Mouse (Mus musculus): ENCODE measurements around the gene Pik3c2g. TPM values are rescaled to one million over a fixed set of nuclear protein-coding genes. Genes with fewer than 3 reads are reported as not detected.

Pik3c2g gene
- polyA plus RNA-seq (2014; fragmentation: Nextera tagmentation; extraction: Ambion mirVana), result 1.0 and 1.2 TPM in 2 replicates

- 17% methylated on average over 15 of the region's 15 CpGs for WGBS (ENCODE audit: insufficient replicate concordance)
- Histone ChIP-seq H3K27me3 (ENCODE audit: control insufficient read depth, insufficient read depth, low read length) (no peaks in the 10 kb centered on the region), H3K9me3 (replicated peaks; ENCODE audit: control insufficient read depth, low read length) (no peaks in the 10 kb centered on the region), H3K4me1 (ENCODE audit: control insufficient read depth, insufficient read depth, low read length) (no peaks in the 10 kb centered on the region), H3K9ac (ENCODE audit: low read depth, low read length) (no peak within 1 kb of the TSS), H3K27ac (ENCODE audit: low read depth, low read length) (peak within 1 kb of the TSS; percentile 6; the same call in 1 of the 2 replicates), H3K4me2 (peak within 1 kb of the TSS; percentile 66), H3K36me3 (ENCODE audit: control insufficient read depth, insufficient read depth, low read length) (no peaks in the 10 kb centered on the region), H3K4me3 (ENCODE audit: low read depth, low read length) (peak within 1 kb of the TSS; percentile 36)
- no peak for ATAC-seq (replicated peaks; ENCODE audit: insufficient number of reproducible peaks, low FRiP score, low TSS enrichment)
These were observed at the start of gene Pik3c2g for GRCm38 (mm10) chr6:139586892-139587291. TSS of gene Pik3c2g (plus strand) at chr6:139587221.

DNA sequence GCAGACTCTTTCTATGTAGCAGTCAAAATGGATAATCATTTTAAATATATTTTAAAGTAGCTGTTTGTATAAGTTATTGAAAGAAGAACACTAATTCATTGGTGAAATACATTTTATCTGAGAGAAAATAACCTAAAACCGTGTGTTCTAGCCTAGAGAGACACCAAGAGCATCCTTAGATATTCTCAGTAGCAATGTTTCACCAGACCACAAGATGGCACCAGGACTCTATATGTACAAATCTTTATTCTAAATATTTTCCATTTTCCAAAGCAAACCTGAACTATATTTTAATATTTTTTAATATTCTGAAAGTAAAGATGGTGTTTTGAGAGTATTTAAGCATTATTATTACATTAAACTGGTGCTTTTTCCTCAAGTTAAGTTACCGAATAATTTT lies 48.6 kb upstream of the Pik3c2g start:
- no peaks in the 10 kb centered on the region for H3K36me3 ChIP-seq (ENCODE audit: control insufficient read depth, insufficient read depth, low read length)
- no peak overlapping the region for H3K4me2 ChIP-seq
- H3K27ac ChIP-seq (ENCODE audit: low read depth, low read length), result no peak overlapping the region
- H3K27me3 ChIP-seq (ENCODE audit: control insufficient read depth, insufficient read depth, low read length), result no peaks in the 10 kb centered on the region
- 0 out of 2 replicates have a peak, but pooled peaks cover 2% of the 10 kb centered on the region for H3K9me3 ChIP-seq (replicated peaks; ENCODE audit: control insufficient read depth, low read length)
- H3K4me1 ChIP-seq (ENCODE audit: control insufficient read depth, insufficient read depth, low read length), result no peaks in the 10 kb centered on the region
- WGBS (ENCODE audit: insufficient replicate concordance), result 55% methylated on average over 2 of the region's 2 CpGs
- no peak overlapping the region for H3K4me3 ChIP-seq (ENCODE audit: low read depth, low read length)
- ATAC-seq (replicated peaks; ENCODE audit: insufficient number of reproducible peaks, low FRiP score, low TSS enrichment), result no peak
- no peak overlapping the region for H3K9ac ChIP-seq (ENCODE audit: low read depth, low read length)

DNA sequence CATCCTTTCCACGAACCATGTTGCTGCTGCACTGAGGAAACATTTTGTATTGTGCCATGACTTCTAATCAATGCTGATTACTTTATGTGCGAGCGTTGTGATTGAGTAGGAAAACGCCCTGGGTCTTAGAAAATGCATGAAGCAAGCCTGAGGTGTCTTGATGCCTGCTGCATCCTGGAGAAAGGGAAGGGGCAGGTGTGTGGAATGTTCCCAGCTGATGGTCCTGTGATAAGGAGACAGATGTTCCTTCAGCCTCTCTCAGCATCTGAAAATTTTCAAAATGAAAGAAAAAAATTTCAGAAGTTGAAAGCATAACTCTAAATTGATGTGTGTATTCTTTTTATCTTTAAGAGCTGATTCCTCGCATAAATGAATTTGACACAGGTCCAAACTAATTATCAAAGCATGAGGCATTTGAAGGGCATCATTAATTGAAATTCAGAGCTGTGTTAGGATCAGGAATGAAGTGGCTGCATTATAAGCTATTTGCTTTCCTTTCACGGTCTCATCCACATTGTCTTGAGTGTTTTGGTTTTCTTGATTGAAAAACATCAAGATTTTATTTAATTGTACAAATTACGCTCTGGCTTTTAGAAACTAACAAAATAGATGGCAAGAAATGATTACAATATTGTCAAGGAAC lies 31.4 kb upstream of the Pik3c2g start:
- Histone ChIP-seq H3K4me2 (no peak overlapping the region), H3K27me3 (ENCODE audit: control insufficient read depth, insufficient read depth, low read length) (no peaks in the 10 kb centered on the region), H3K9me3 (replicated peaks; ENCODE audit: control insufficient read depth, low read length) (no peaks in the 10 kb centered on the region), H3K27ac (ENCODE audit: low read depth, low read length) (no peak overlapping the region), H3K4me1 (ENCODE audit: control insufficient read depth, insufficient read depth, low read length) (no peaks in the 10 kb centered on the region), H3K4me3 (ENCODE audit: low read depth, low read length) (no peak overlapping the region), H3K9ac (ENCODE audit: low read depth, low read length) (no peak overlapping the region), H3K36me3 (ENCODE audit: control insufficient read depth, insufficient read depth, low read length) (no peaks in the 10 kb centered on the region)
- no peak for ATAC-seq (replicated peaks; ENCODE audit: insufficient number of reproducible peaks, low FRiP score, low TSS enrichment)
- WGBS (ENCODE audit: insufficient replicate concordance), result 77% methylated on average over 7 of the region's 7 CpGs

- ATAC-seq (replicated peaks; ENCODE audit: insufficient number of reproducible peaks, low FRiP score, low TSS enrichment), result no peak
- 72% methylated on average over 7 of the region's 7 CpGs for WGBS (ENCODE audit: insufficient replicate concordance)
- H3K4me2 ChIP-seq, result no peak overlapping the region
These were observed 17.8 kb upstream of the Pik3c2g start for GRCm38 (mm10) chr6:139569211-139569610.

DNA sequence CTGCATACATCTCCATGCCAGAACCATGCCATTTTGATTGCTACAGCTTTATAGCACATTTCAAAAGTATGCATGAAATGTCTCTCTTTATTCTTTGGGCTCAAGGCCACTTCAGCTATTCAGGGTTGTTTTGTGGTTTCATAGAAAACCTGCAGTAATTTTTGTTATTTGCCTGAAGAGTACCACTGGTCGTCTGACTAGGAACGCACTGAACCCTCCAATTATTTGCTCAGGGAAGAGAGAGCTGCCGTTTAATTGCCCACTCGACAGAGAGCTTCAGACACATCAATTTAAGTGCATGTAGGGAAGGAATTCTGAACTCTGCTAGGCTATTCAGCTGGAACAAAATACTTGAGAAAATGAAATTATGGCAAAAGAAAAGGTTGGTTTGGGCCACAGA lies 11.2 kb upstream of the Pik3c2g start:
- no peak overlapping the region for H3K4me3 ChIP-seq (ENCODE audit: low read depth, low read length)
- no peak overlapping the region for H3K27ac ChIP-seq (ENCODE audit: low read depth, low read length)
- 70% methylated on average over 4 of the region's 4 CpGs for WGBS (ENCODE audit: insufficient replicate concordance)
- ATAC-seq (replicated peaks; ENCODE audit: insufficient number of reproducible peaks, low FRiP score, low TSS enrichment), result no peak
- no peaks in the 10 kb centered on the region for H3K9me3 ChIP-seq (replicated peaks; ENCODE audit: control insufficient read depth, low read length)
- no peak overlapping the region for H3K9ac ChIP-seq (ENCODE audit: low read depth, low read length)
- no peaks in the 10 kb centered on the region for H3K4me1 ChIP-seq (ENCODE audit: control insufficient read depth, insufficient read depth, low read length)
- no peaks in the 10 kb centered on the region for H3K27me3 ChIP-seq (ENCODE audit: control insufficient read depth, insufficient read depth, low read length)
- no peaks in the 10 kb centered on the region for H3K36me3 ChIP-seq (ENCODE audit: control insufficient read depth, insufficient read depth, low read length)
- H3K4me2 ChIP-seq, result no peak overlapping the region

More at GRCm38 (mm10) chr6:139569211-139569610, 17.8 kb upstream of the Pik3c2g start:
- H3K36me3 ChIP-seq (ENCODE audit: control insufficient read depth, insufficient read depth, low read length), result no peaks in the 10 kb centered on the region
- H3K27me3 ChIP-seq (ENCODE audit: control insufficient read depth, insufficient read depth, low read length), result no peaks in the 10 kb centered on the region
- H3K9ac ChIP-seq (ENCODE audit: low read depth, low read length), result no peak overlapping the region
- H3K4me3 ChIP-seq (ENCODE audit: low read depth, low read length), result no peak overlapping the region
- no peak overlapping the region for H3K27ac ChIP-seq (ENCODE audit: low read depth, low read length)
- H3K9me3 ChIP-seq (replicated peaks; ENCODE audit: control insufficient read depth, low read length), result no peaks in the 10 kb centered on the region
- H3K4me1 ChIP-seq (ENCODE audit: control insufficient read depth, insufficient read depth, low read length), result no peaks in the 10 kb centered on the region

DNA sequence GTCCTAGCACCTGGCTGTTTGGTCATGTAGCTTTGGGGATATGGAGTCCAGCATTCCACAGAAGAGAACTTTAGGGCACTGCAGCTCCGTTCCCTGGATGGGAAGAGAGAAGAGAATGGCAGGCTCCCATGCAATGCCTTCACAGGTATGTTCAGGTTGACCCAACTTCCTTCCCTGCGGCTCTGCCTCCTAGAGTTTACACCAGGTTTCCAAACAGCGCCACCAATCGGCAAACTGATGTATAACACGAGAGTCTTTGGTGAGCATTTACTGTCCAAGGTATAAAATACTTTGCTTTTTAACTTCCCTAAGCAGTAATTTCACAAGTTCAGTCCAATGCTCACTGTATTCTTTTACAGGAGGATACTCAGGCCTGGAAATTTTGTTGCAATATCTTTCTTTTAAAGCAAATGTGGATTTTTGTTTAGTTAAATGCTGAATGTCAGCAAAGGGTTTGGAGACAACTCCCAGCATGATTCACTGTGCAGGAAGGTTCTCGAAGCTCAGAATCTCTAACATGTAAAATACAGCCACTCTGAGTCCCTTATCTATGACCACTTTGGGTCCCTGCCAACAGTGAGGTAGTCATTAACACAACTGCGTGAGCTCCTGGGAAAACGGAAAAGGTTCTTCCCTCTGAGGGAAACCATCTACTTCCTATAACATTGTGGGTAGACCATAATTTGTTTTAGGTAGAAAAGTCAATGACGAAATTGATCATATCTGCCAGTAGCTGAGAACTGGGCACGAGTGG lies 10.6 kb upstream of the Pik3c2g start:
- no peak overlapping the region; the same call in 1 of the 2 replicates for H3K4me2 ChIP-seq
- WGBS (ENCODE audit: insufficient replicate concordance), result 50% methylated on average over 10 of the region's 10 CpGs
- ATAC-seq (replicated peaks; ENCODE audit: insufficient number of reproducible peaks, low FRiP score, low TSS enrichment), result 0 out of 2 replicates have a peak, but pooled peaks have one; percentile 46

GRCm38 (mm10) chr6:139577026-139577861 lies 9.8 kb upstream of the Pik3c2g start:
- Histone ChIP-seq H3K4me2 (peak overlapping the region; percentile 45), H3K27ac (ENCODE audit: low read depth, low read length) (no peak overlapping the region), H3K9ac (ENCODE audit: low read depth, low read length) (no peak overlapping the region), H3K9me3 (replicated peaks; ENCODE audit: control insufficient read depth, low read length) (no peaks in the 10 kb centered on the region), H3K27me3 (ENCODE audit: control insufficient read depth, insufficient read depth, low read length) (no peaks in the 10 kb centered on the region), H3K4me3 (ENCODE audit: low read depth, low read length) (no peak overlapping the region), H3K4me1 (ENCODE audit: control insufficient read depth, insufficient read depth, low read length) (no peaks in the 10 kb centered on the region), H3K36me3 (ENCODE audit: control insufficient read depth, insufficient read depth, low read length) (no peaks in the 10 kb centered on the region)
- ATAC-seq (replicated peaks; ENCODE audit: insufficient number of reproducible peaks, low FRiP score, low TSS enrichment), result no peak
- WGBS (ENCODE audit: insufficient replicate concordance), result 55% methylated on average over 18 of the region's 18 CpGs

More for the DNA sequence above, 10.6 kb upstream of the Pik3c2g start:
- H3K9ac ChIP-seq (ENCODE audit: low read depth, low read length), result no peak overlapping the region
- H3K27ac ChIP-seq (ENCODE audit: low read depth, low read length), result no peak overlapping the region
- no peaks in the 10 kb centered on the region for H3K4me1 ChIP-seq (ENCODE audit: control insufficient read depth, insufficient read depth, low read length)
- H3K4me3 ChIP-seq (ENCODE audit: low read depth, low read length), result no peak overlapping the region
- H3K36me3 ChIP-seq (ENCODE audit: control insufficient read depth, insufficient read depth, low read length), result no peaks in the 10 kb centered on the region
- no peaks in the 10 kb centered on the region for H3K27me3 ChIP-seq (ENCODE audit: control insufficient read depth, insufficient read depth, low read length)
- H3K9me3 ChIP-seq (replicated peaks; ENCODE audit: control insufficient read depth, low read length), result no peaks in the 10 kb centered on the region

- no peak for ATAC-seq (replicated peaks; ENCODE audit: insufficient number of reproducible peaks, low FRiP score, low TSS enrichment)
- no peak overlapping the region for H3K27ac ChIP-seq (ENCODE audit: low read depth, low read length)
- H3K9ac ChIP-seq (ENCODE audit: low read depth, low read length), result no peak overlapping the region
- H3K9me3 ChIP-seq (replicated peaks; ENCODE audit: control insufficient read depth, low read length), result no peaks in the 10 kb centered on the region
- WGBS (ENCODE audit: insufficient replicate concordance), result 52% methylated on average over 12 of the region's 12 CpGs
- H3K4me2 ChIP-seq, result peak overlapping the region; percentile 66
- peak overlapping the region; percentile 36; the same call in 1 of the 2 replicates for H3K4me3 ChIP-seq (ENCODE audit: low read depth, low read length)
- H3K27me3 ChIP-seq (ENCODE audit: control insufficient read depth, insufficient read depth, low read length), result no peaks in the 10 kb centered on the region
- no peaks in the 10 kb centered on the region for H3K4me1 ChIP-seq (ENCODE audit: control insufficient read depth, insufficient read depth, low read length)
- no peaks in the 10 kb centered on the region for H3K36me3 ChIP-seq (ENCODE audit: control insufficient read depth, insufficient read depth, low read length)
These were observed 457 bp downstream of the Pik3c2g start for GRCm38 (mm10) chr6:139587478-139587877.
